Mouse (Mus musculus): Measurements from ENCODE around the gene D10Jhu81e. TPM values are rescaled to one million over a fixed set of nuclear protein-coding genes. Genes with fewer than 3 reads are reported as not detected.

D10Jhu81e gene
- polyA plus RNA-seq, 1 experiment from 2014 or later = 34.9 TPM

GRCm38 (mm10) chr10:78139572-78140250 lies 29.9 kb downstream of the D10Jhu81e start:
- H3K27ac ChIP-seq = peak overlapping the region; percentile 81
- H3K4me2 ChIP-seq (replicated peaks) = no peak overlapping the region
- H3K4me1 ChIP-seq (replicated peaks) = peaks cover 38% of the 10 kb centered on the region
- H3K9ac ChIP-seq = no peak overlapping the region
- H3K4me3 ChIP-seq (replicated peaks) = no peak overlapping the region
- WGBS = 64% methylated on average over 11 of the region's 11 CpGs
- H3K36me3 ChIP-seq = no peaks in the 10 kb centered on the region
- H3K9me3 ChIP-seq = no peaks in the 10 kb centered on the region
- H3K27me3 ChIP-seq (replicated peaks) = no peaks in the 10 kb centered on the region; the same call in 1 of the 2 replicates
- ATAC-seq = no peak

GRCm38 (mm10) chr10:78138812-78139523 lies 30.6 kb downstream of the D10Jhu81e start:
- peak overlapping the region; percentile 41 for H3K4me2 ChIP-seq (replicated peaks)
- H3K9me3 ChIP-seq = no peaks in the 10 kb centered on the region
- no peak overlapping the region for H3K4me3 ChIP-seq (replicated peaks)
- peak; percentile 50; the same call in 1 of the 2 replicates for ATAC-seq
- no peaks in the 10 kb centered on the region for H3K36me3 ChIP-seq
- no peak overlapping the region for H3K9ac ChIP-seq
- 18% methylated on average over 14 of the region's 14 CpGs for WGBS
- peak overlapping the region; percentile 81 for H3K27ac ChIP-seq
- H3K4me1 ChIP-seq (replicated peaks) = peaks cover 38% of the 10 kb centered on the region
- H3K27me3 ChIP-seq (replicated peaks) = no peaks in the 10 kb centered on the region

- ATAC-seq = no peak
- H3K9ac ChIP-seq = no peak overlapping the region
- no peaks in the 10 kb centered on the region for H3K9me3 ChIP-seq
- no peaks in the 10 kb centered on the region for H3K27me3 ChIP-seq (replicated peaks)
- WGBS = 94% methylated on average over 3 of the region's 3 CpGs
- no peak overlapping the region for H3K4me2 ChIP-seq (replicated peaks)
- H3K4me1 ChIP-seq (replicated peaks) = peaks cover 40% of the 10 kb centered on the region
- no peak overlapping the region for H3K27ac ChIP-seq
- H3K4me3 ChIP-seq (replicated peaks) = no peak overlapping the region
- no peaks in the 10 kb centered on the region for H3K36me3 ChIP-seq
Measured at GRCm38 (mm10) chr10:78137191-78137590, 32.4 kb downstream of the D10Jhu81e start.

GRCm38 (mm10) chr10:78135947-78136346 lies 33.6 kb downstream of the D10Jhu81e start:
- Histone ChIP-seq H3K4me3 (replicated peaks) (no peak overlapping the region), H3K4me2 (replicated peaks) (no peak overlapping the region), H3K27ac (0 out of 2 replicates have a peak overlapping the region, but pooled peaks have one; percentile 63), H3K9ac (no peak overlapping the region), H3K4me1 (replicated peaks) (peaks cover 40% of the 10 kb centered on the region), H3K9me3 (no peaks in the 10 kb centered on the region), H3K36me3 (no peaks in the 10 kb centered on the region), H3K27me3 (replicated peaks) (no peaks in the 10 kb centered on the region)
- ATAC-seq = peak; percentile 7; the same call in 1 of the 2 replicates
- WGBS = 69% methylated on average over 5 of the region's 5 CpGs

GRCm38 (mm10) chr10:78134975-78135798 lies 34.4 kb downstream of the D10Jhu81e start:
- no peak overlapping the region for H3K4me3 ChIP-seq (replicated peaks)
- no peaks in the 10 kb centered on the region for H3K27me3 ChIP-seq (replicated peaks)
- 5% methylated on average over 14 of the region's 14 CpGs for WGBS
- H3K27ac ChIP-seq = peak overlapping the region; percentile 63
- ATAC-seq = peak; percentile 80
- H3K36me3 ChIP-seq = no peaks in the 10 kb centered on the region
- H3K4me2 ChIP-seq (replicated peaks) = peak overlapping the region; percentile 47
- H3K4me1 ChIP-seq (replicated peaks) = peaks cover 40% of the 10 kb centered on the region
- H3K9me3 ChIP-seq = no peaks in the 10 kb centered on the region
- H3K9ac ChIP-seq = no peak overlapping the region

- peak overlapping the region; percentile 63 for H3K27ac ChIP-seq
Measured at GRCm38 (mm10) chr10:78134400-78134799, 35.2 kb downstream of the D10Jhu81e start.

GRCm38 (mm10) chr10:78129998-78130397 lies 39.6 kb downstream of the D10Jhu81e start:
- Histone ChIP-seq H3K27me3 (replicated peaks) (no peaks in the 10 kb centered on the region), H3K4me1 (replicated peaks) (peaks cover 13% of the 10 kb centered on the region), H3K36me3 (no peaks in the 10 kb centered on the region), H3K4me3 (replicated peaks) (no peak overlapping the region), H3K27ac (no peak overlapping the region), H3K4me2 (replicated peaks) (no peak overlapping the region), H3K9me3 (no peaks in the 10 kb centered on the region), H3K9ac (no peak overlapping the region)
- no peak for ATAC-seq
- WGBS = 80% methylated on average over 4 of the region's 4 CpGs

More at GRCm38 (mm10) chr10:78134400-78134799, 35.2 kb downstream of the D10Jhu81e start:
- Histone ChIP-seq H3K4me1 (replicated peaks) (peaks cover 35% of the 10 kb centered on the region), H3K4me3 (replicated peaks) (no peak overlapping the region), H3K36me3 (no peaks in the 10 kb centered on the region), H3K4me2 (replicated peaks) (peak overlapping the region; percentile 47), H3K9me3 (no peaks in the 10 kb centered on the region), H3K27me3 (replicated peaks) (no peaks in the 10 kb centered on the region), H3K9ac (no peak overlapping the region)
- ATAC-seq = no peak; the same call in 1 of the 2 replicates
- WGBS = 56% methylated on average over 4 of the region's 4 CpGs

- no peaks in the 10 kb centered on the region for H3K9me3 ChIP-seq
- H3K27ac ChIP-seq = no peak overlapping the region
- H3K4me2 ChIP-seq (replicated peaks) = no peak overlapping the region
- no peak overlapping the region for H3K4me3 ChIP-seq (replicated peaks)
- 49% methylated on average over 11 of the region's 11 CpGs for whole genome bisulfite sequencing
- H3K4me1 ChIP-seq (replicated peaks) = peaks cover 7% of the 10 kb centered on the region; the same call in 1 of the 2 replicates
- H3K27me3 ChIP-seq (replicated peaks) = no peaks in the 10 kb centered on the region
- H3K36me3 ChIP-seq = no peaks in the 10 kb centered on the region
- no peak for ATAC-seq
- no peak overlapping the region for H3K9ac ChIP-seq
Measured at GRCm38 (mm10) chr10:78129423-78129822, 40.2 kb downstream of the D10Jhu81e start.

- no peaks in the 10 kb centered on the region for H3K9me3 ChIP-seq
- ATAC-seq = no peak
- no peaks in the 10 kb centered on the region for H3K36me3 ChIP-seq
- H3K27me3 ChIP-seq (replicated peaks) = no peaks in the 10 kb centered on the region
- no peak overlapping the region for H3K9ac ChIP-seq
- no peak overlapping the region for H3K27ac ChIP-seq
- H3K4me2 ChIP-seq (replicated peaks) = no peak overlapping the region
- H3K4me1 ChIP-seq (replicated peaks) = peaks cover 5% of the 10 kb centered on the region; the same call in 1 of the 2 replicates
- no peak overlapping the region for H3K4me3 ChIP-seq (replicated peaks)
- 84% methylated on average over 2 of the region's 2 CpGs for WGBS
Measured at GRCm38 (mm10) chr10:78128647-78129046, 40.9 kb downstream of the D10Jhu81e start.

GRCm38 (mm10) chr10:78127931-78128330 lies 41.7 kb downstream of the D10Jhu81e start:
- H3K9me3 ChIP-seq = no peaks in the 10 kb centered on the region
- 57% methylated on average over 1 of the region's 1 CpGs for WGBS
- H3K27me3 ChIP-seq (replicated peaks) = no peaks in the 10 kb centered on the region
- no peak overlapping the region for H3K4me2 ChIP-seq (replicated peaks)
- H3K4me3 ChIP-seq (replicated peaks) = no peak overlapping the region
- H3K4me1 ChIP-seq (replicated peaks) = peaks cover 5% of the 10 kb centered on the region; the same call in 1 of the 2 replicates
- no peak overlapping the region for H3K27ac ChIP-seq
- no peak overlapping the region for H3K9ac ChIP-seq
- no peak for ATAC-seq
- no peaks in the 10 kb centered on the region for H3K36me3 ChIP-seq

GRCm38 (mm10) chr10:78127046-78127870 lies 42.3 kb downstream of the D10Jhu81e start:
- no peak overlapping the region for H3K27ac ChIP-seq
- no peak for ATAC-seq
- no peak overlapping the region for H3K4me2 ChIP-seq (replicated peaks)

More at GRCm38 (mm10) chr10:78127046-78127870, 42.3 kb downstream of the D10Jhu81e start:
- no peaks in the 10 kb centered on the region for H3K36me3 ChIP-seq
- WGBS = 72% methylated on average over 9 of the region's 9 CpGs
- H3K4me3 ChIP-seq (replicated peaks) = no peak overlapping the region
- peaks cover 5% of the 10 kb centered on the region; the same call in 1 of the 2 replicates for H3K4me1 ChIP-seq (replicated peaks)
- H3K27me3 ChIP-seq (replicated peaks) = no peaks in the 10 kb centered on the region
- no peak overlapping the region for H3K9ac ChIP-seq
- H3K9me3 ChIP-seq = no peaks in the 10 kb centered on the region

Data from intestine, embryonic 15.5 days (tissue).